Comparison of ENCODE assay signal across 15 mouse cellular contexts in the genomic region with DNA sequence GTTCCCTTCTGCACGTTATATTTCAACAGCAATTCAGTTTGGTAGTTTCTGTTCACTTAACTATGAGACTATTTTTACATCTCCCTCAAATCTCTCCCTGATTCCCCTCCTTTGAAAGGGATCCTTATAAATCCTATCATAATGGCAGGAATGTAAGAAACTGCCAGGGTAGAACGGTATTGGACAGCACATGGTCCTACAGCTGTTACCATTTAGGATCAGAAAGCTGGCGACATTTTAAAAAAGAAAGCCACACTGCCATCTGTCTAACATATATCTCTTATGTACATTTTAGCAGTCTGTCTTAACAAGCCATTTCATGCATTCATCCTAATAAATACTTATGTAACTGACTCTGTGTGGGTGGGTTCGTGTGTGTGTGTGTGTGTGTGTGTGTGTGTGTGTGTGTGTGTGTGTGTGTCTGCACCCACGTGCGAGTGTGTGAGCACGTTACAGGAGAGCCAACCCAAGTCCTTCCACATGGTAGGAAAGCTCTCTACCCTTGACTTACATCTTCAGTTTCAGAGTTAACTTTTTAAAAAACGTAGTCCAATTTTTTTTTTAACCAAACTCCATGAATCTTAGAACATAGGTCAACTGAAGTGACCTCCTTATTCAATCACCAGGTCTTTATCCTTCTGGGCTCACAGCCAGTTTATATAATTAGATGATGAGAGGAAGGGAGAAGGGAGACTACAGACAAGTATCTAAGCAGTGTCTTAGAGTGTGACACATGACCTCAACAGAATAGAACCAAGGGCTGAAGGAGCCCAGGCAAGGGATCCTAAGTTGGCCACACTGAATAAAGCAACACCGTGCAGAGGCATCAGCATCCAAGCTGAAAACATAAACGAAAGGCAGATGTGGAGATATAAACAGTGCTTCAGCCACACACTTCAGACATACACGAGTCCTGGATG.
DNase-seq lines count a peak whose midpoint lies in the region; ATAC-seq and TF ChIP-seq lines count a peak whose summit lies in the region.
"Had no signal": no experiment of that assay in that cellular context is flagged by ENCODE, and none has a peak within 500 bp of the region (broad histone marks: within the 10 kb centered on the region; RNA-seq: fewer than 3 reads in every experiment).

No protein-coding gene starts in this region.

- peak overlapping the region; percentile 37; the same call in 1 of the 2 replicates for H3K27ac ChIP-seq in lung, embryonic 14.5 days (ENCODE audit: low read depth)
- no peak overlapping the region for H3K27ac ChIP-seq in embryonic facial prominence, embryonic 11.5 days (replicated peaks; ENCODE audit: low read depth, low read length)
- H3K27ac ChIP-seq in limb, embryonic 11.5 days (replicated peaks; ENCODE audit: low read depth, low read length): no peak overlapping the region

- H3K4me3 ChIP-seq in lung, embryonic 14.5 days (ENCODE audit: low read depth, low read length): no peak overlapping the region
- no peak overlapping the region for H3K4me3 ChIP-seq in lung, adult 2 months (replicated peaks; ENCODE audit: extremely low read depth, low read depth, low read length)
- no peak overlapping the region for H3K4me3 ChIP-seq in embryonic facial prominence, embryonic 11.5 days (ENCODE audit: low read depth, low read length)
- H3K4me3 ChIP-seq in limb, embryonic 11.5 days (ENCODE audit: low read depth, low read length): no peak overlapping the region

- ATAC-seq in lung, embryonic 14.5 days (ENCODE audit: insufficient read depth): peak; percentile 77
- peak; percentile 73; the same call in 1 of the 2 replicates for ATAC-seq in embryonic facial prominence, embryonic 11.5 days (replicated peaks; ENCODE audit: insufficient number of reproducible peaks, low FRiP score, low TSS enrichment, low read depth)
- ATAC-seq in limb, embryonic 11.5 days (ENCODE audit: insufficient number of reproducible peaks, low FRiP score, low TSS enrichment, low read depth): 0 out of 2 replicates have a peak, but pooled peaks have one; percentile 66
- ATAC-seq in activated CD4-positive, CD25-positive, alpha-beta regulatory T cell, adult 4 months: no peak
- ATAC-seq: midbrain, embryonic 16.5 days had no signal

- H3K9ac ChIP-seq in lung, embryonic 14.5 days: no peak overlapping the region
- no peak overlapping the region for H3K9ac ChIP-seq in embryonic facial prominence, embryonic 11.5 days (replicated peaks; ENCODE audit: low read length)
- H3K9ac ChIP-seq in limb, embryonic 11.5 days (ENCODE audit: low read length): no peak overlapping the region

- no peak overlapping the region for H3K4me2 ChIP-seq in lung, embryonic 14.5 days
- no peak overlapping the region for H3K4me2 ChIP-seq in embryonic facial prominence, embryonic 11.5 days (ENCODE audit: low read depth, low read length)
- H3K4me2 ChIP-seq in limb, embryonic 11.5 days (ENCODE audit: low read depth, severe bottlenecking): no peak overlapping the region

- H3K9me3 ChIP-seq in lung, embryonic 14.5 days (ENCODE audit: low read depth, low read length): no peaks in the 10 kb centered on the region
- H3K9me3 ChIP-seq in embryonic facial prominence, embryonic 11.5 days (replicated peaks; ENCODE audit: control insufficient read depth, low read length): no peaks in the 10 kb centered on the region
- H3K9me3 ChIP-seq in limb, embryonic 11.5 days (ENCODE audit: control insufficient read depth, low read length): no peaks in the 10 kb centered on the region

- no peaks in the 10 kb centered on the region for H3K36me3 ChIP-seq in lung, embryonic 14.5 days (ENCODE audit: insufficient read depth)
- H3K36me3 ChIP-seq in embryonic facial prominence, embryonic 11.5 days (replicated peaks; ENCODE audit: control insufficient read depth, insufficient read depth, low read depth, low read length): no peaks in the 10 kb centered on the region
- H3K36me3 ChIP-seq in limb, embryonic 11.5 days (ENCODE audit: control insufficient read depth, insufficient read depth, low read length): no peaks in the 10 kb centered on the region

- DNase-seq in lung, embryonic 14.5 days: peak; percentile 74
- no peak for DNase-seq in lung, adult 2 months
- peak; percentile 31 for DNase-seq in brain, adult 2 months (ENCODE audit: low read depth, low spot score)
- peak; percentile 68 for DNase-seq in embryonic facial prominence, embryonic 11.5 days (ENCODE audit: low spot score)
- no peak for DNase-seq in limb, embryonic 11.5 days (ENCODE audit: low spot score)
- no peak for DNase-seq in adrenal gland, adult 18-20 months (ENCODE audit: low spot score in 2 of 2)
- no peak for DNase-seq in gastrocnemius, adult 8-10 months (ENCODE audit: low spot score in 2 of 2)
- DNase-seq: adrenal gland, postnatal 36 days; cerebellum, adult 2 months; heart, adult 18-20 months; heart, postnatal 14 days; lung, postnatal 36 days; right cerebral cortex, adult 18-20 months had no signal

- 35% methylated on average over 11 of the region's 11 CpGs for WGBS in lung, embryonic 14.5 days
- 64% methylated on average over 11 of the region's 11 CpGs for WGBS in lung, adult 2 months
- 41% methylated on average over 11 of the region's 11 CpGs for WGBS in embryonic facial prominence, embryonic 11.5 days
- WGBS in limb, embryonic 11.5 days: 47% methylated on average over 11 of the region's 11 CpGs

- 0 out of 2 replicates have a peak, but pooled peaks cover 6% of the 10 kb centered on the region for H3K4me1 ChIP-seq in lung, embryonic 14.5 days (ENCODE audit: insufficient read depth)
- H3K4me1 ChIP-seq in lung, adult 2 months (ENCODE audit: control insufficient read depth, insufficient read depth, low read length): no peaks in the 10 kb centered on the region
- H3K4me1 ChIP-seq in embryonic facial prominence, embryonic 11.5 days (ENCODE audit: control insufficient read depth, insufficient read depth, low read length): no peaks in the 10 kb centered on the region
- 0 out of 2 replicates have a peak, but pooled peaks cover 3% of the 10 kb centered on the region for H3K4me1 ChIP-seq in limb, embryonic 11.5 days (ENCODE audit: control insufficient read depth, insufficient read depth, low read length)

- no peaks in the 10 kb centered on the region for H3K27me3 ChIP-seq in lung, embryonic 14.5 days (ENCODE audit: insufficient read depth, low read length)
- no peaks in the 10 kb centered on the region for H3K27me3 ChIP-seq in embryonic facial prominence, embryonic 11.5 days (ENCODE audit: control insufficient read depth, insufficient read depth, low read length)
- no peaks in the 10 kb centered on the region for H3K27me3 ChIP-seq in limb, embryonic 11.5 days (ENCODE audit: control insufficient read depth, insufficient read depth, low read length)

- TF ChIP-seq CTCF in lung, embryonic 14.5 days (IDR thresholded peaks at IDR 0.05; ENCODE audit: low read depth): no peak
- TF ChIP-seq CTCF in lung, adult 2 months (IDR thresholded peaks at IDR 0.05; ENCODE audit: insufficient read depth, low read length): no peak

- TF ChIP-seq POLR2A in lung, adult 2 months (IDR thresholded peaks at IDR 0.05; ENCODE audit: borderline replicate concordance, extremely low read depth, low read depth, low read length): no peak

Comparison
In these comparisons a context has a peak if more than half of its experiments do, and no peak if none do; other contexts are left out.
1. DNase-seq: peak in lung, embryonic 14.5 days (single experiment), brain, adult 2 months (single experiment) and embryonic facial prominence, embryonic 11.5 days (single experiment); none in lung, adult 2 months (single experiment), limb, embryonic 11.5 days (single experiment), adrenal gland, adult 18-20 months (0 of 2) and gastrocnemius, adult 8-10 months (0 of 2).